Mouse (Mus musculus): ENCODE results near the gene 5730596B20Rik.
A peak's percentile ranks its signal among the peaks of the same experiment; 100 is the strongest.

5730596B20Rik gene

GRCm38 (mm10) chr6:52200073-52200750 lies 22.9 kb downstream of the 5730596B20Rik start:
- DNase-seq: peak in 1 of 2 experiments; percentile 32

GRCm38 (mm10) chr6:52200751-52201250 lies 23.5 kb downstream of the 5730596B20Rik start:
- DNase-seq: no peak

- peak in 1 of 2 experiments; percentile 3 for DNase-seq
Measured at GRCm38 (mm10) chr6:52201269-52201668, 24.0 kb downstream of the 5730596B20Rik start.

- DNase-seq: peak in 1 of 2 experiments; percentile 4
Measured at GRCm38 (mm10) chr6:52202362-52203120, 25.2 kb downstream of the 5730596B20Rik start.

GRCm38 (mm10) chr6:52203121-52203370 lies 25.7 kb downstream of the 5730596B20Rik start:
- DNase-seq: no peak

GRCm38 (mm10) chr6:52203371-52204049 lies 26.2 kb downstream of the 5730596B20Rik start:
- peak in 1 of 2 experiments; percentile 27 for DNase-seq

- DNase-seq: peak; percentile 81 to 88
Measured at GRCm38 (mm10) chr6:52204050-52204752, 26.9 kb downstream of the 5730596B20Rik start, which contains the start of gene Hoxa5. Hoxa5 (minus strand) TSS chr6:52204587.

- peak in 1 of 2 experiments; percentile 2 for DNase-seq
Measured at GRCm38 (mm10) chr6:52205221-52205620, 27.9 kb downstream of the 5730596B20Rik start.

GRCm38 (mm10) chr6:52205638-52206621 lies 28.6 kb downstream of the 5730596B20Rik start:
- DNase-seq: peak in 1 of 2 experiments; percentile 4

GRCm38 (mm10) chr6:52206882-52207683 lies 29.8 kb downstream of the 5730596B20Rik start:
- peak in 1 of 2 experiments; percentile 3 for DNase-seq

- no peak for DNase-seq
Measured at GRCm38 (mm10) chr6:52207684-52207976, 30.3 kb downstream of the 5730596B20Rik start.

- DNase-seq: peak in 1 of 2 experiments; percentile 41
Measured at GRCm38 (mm10) chr6:52208072-52208867, 31.0 kb downstream of the 5730596B20Rik start, which contains the start of gene Hoxa6. Hoxa6 (minus strand) TSS chr6:52208722.

GRCm38 (mm10) chr6:52208868-52209684 lies 31.8 kb downstream of the 5730596B20Rik start:
- peak in 1 of 2 experiments; percentile 8 for DNase-seq

GRCm38 (mm10) chr6:52209685-52210046 lies 32.4 kb downstream of the 5730596B20Rik start:
- no peak for DNase-seq

- peak; percentile 70 to 72 for DNase-seq
Measured at GRCm38 (mm10) chr6:52211170-52211935, 34.1 kb downstream of the 5730596B20Rik start.

- DNase-seq: peak in 1 of 2 experiments; percentile 11
Measured at GRCm38 (mm10) chr6:52211961-52212360, 34.7 kb downstream of the 5730596B20Rik start.

GRCm38 (mm10) chr6:52212556-52213118 lies 35.3 kb downstream of the 5730596B20Rik start:
- DNase-seq: peak in 1 of 2 experiments; percentile 15
